Mouse (Mus musculus) CD4-positive, CD25-positive, alpha-beta regulatory T cell, adult 4 months (primary cell): Measurements from ENCODE around the gene Gucy2c. TPM values are rescaled to one million over a fixed set of nuclear protein-coding genes. Genes with fewer than 3 reads are reported as not detected.
A peak's percentile ranks its signal among the peaks of the same experiment; 100 is the strongest.

Experiments used
- ATAC-seq: one replicate; pipeline ENCODE4 v1.8.0; 2017
- polyA plus RNA-seq, 2 experiments: library from polyadenylated mRNA; unstranded; fragments of 100-300 nt; shearing (Covaris generic); gene quantifications; one replicate each; pipeline ENCODE4 v1.2.1; 2017

Gene Gucy2c
- polyA plus RNA-seq, 2 experiments from 2014 or later = not detected

GRCm38 (mm10) chr6:136723171-136723570 is 58.4 kb downstream of the Gucy2c start:
- ATAC-seq = no peak

- no peak for ATAC-seq
These were observed 59.0 kb downstream of the Gucy2c start for GRCm38 (mm10) chr6:136722565-136722964.

GRCm38 (mm10) chr6:136721925-136722324 is 59.6 kb downstream of the Gucy2c start:
- ATAC-seq = no peak

GRCm38 (mm10) chr6:136720436-136720835 is 61.1 kb downstream of the Gucy2c start:
- no peak for ATAC-seq

- ATAC-seq = no peak
These were observed 65.6 kb downstream of the Gucy2c start for GRCm38 (mm10) chr6:136715881-136716431.

GRCm38 (mm10) chr6:136714097-136714496 is 67.5 kb downstream of the Gucy2c start:
- ATAC-seq = no peak

GRCm38 (mm10) chr6:136710408-136710807 is 71.2 kb downstream of the Gucy2c start:
- no peak for ATAC-seq

GRCm38 (mm10) chr6:136708597-136708996 is 73.0 kb downstream of the Gucy2c start:
- ATAC-seq = no peak

- no peak for ATAC-seq
These were observed 79.7 kb downstream of the Gucy2c start for GRCm38 (mm10) chr6:136701878-136702277.

- ATAC-seq = no peak
These were observed 80.4 kb downstream of the Gucy2c start for GRCm38 (mm10) chr6:136701185-136701584.

- no peak for ATAC-seq
These were observed 90.3 kb downstream of the Gucy2c start for GRCm38 (mm10) chr6:136691314-136691713.

- ATAC-seq = peak; percentile 16
These were observed 91.0 kb downstream of the Gucy2c start for GRCm38 (mm10) chr6:136690527-136690926.

GRCm38 (mm10) chr6:136689790-136690413 is 91.7 kb downstream of the Gucy2c start:
- peak; percentile 98 for ATAC-seq

- no peak for ATAC-seq
These were observed 96.1 kb downstream of the Gucy2c start for GRCm38 (mm10) chr6:136685433-136685832.

GRCm38 (mm10) chr6:136683410-136684334 is 97.9 kb downstream of the Gucy2c start:
- ATAC-seq = no peak

- ATAC-seq = no peak
These were observed 102.2 kb downstream of the Gucy2c start for GRCm38 (mm10) chr6:136679381-136679780.

GRCm38 (mm10) chr6:136674935-136675334 is 106.6 kb downstream of the Gucy2c start:
- no peak for ATAC-seq

GRCm38 (mm10) chr6:136672467-136672866 is 109.1 kb downstream of the Gucy2c start:
- no peak for ATAC-seq

- no peak for ATAC-seq
These were observed 112.3 kb downstream of the Gucy2c start for GRCm38 (mm10) chr6:136669274-136669673.

GRCm38 (mm10) chr6:136668266-136668986 is 113.1 kb downstream of the Gucy2c start:
- no peak for ATAC-seq

- ATAC-seq = no peak
These were observed 119.5 kb downstream of the Gucy2c start for GRCm38 (mm10) chr6:136662063-136662462.

GRCm38 (mm10) chr6:136661706-136662016 is 119.9 kb downstream of the Gucy2c start, which contains the start of gene Plbd1:
Plbd1 (minus strand) TSS chr6:136661928.
- ATAC-seq = no peak
